Mouse (Mus musculus) layer of hippocampus, adult 8-10 months (tissue): ENCODE results near the gene Ell. TPM values are rescaled to one million over a fixed set of nuclear protein-coding genes. Genes with fewer than 3 reads are reported as not detected.

Source experiments
- DNase-seq, 2 experiments: peaks; one replicate each; pipeline ENCODE4 v3.0.0; 2022; ENCODE audit warnings: low spot score in 2 of 2
- total RNA-seq, 4 experiments: library from RNA; stranded (reverse); gene quantifications; 2 replicates each; pipeline ENCODE4 v1.2.4; 2022

The Ell gene
- total RNA-seq, 4 experiments from 2014 or later = 19.6 to 22.0 (median 20.8) TPM

- no peak for DNase-seq
Observed at GRCm38 (mm10) chr8:70638752-70639151, 99.5 kb downstream of the Ell start.

Other genes starting within 250 kb of the Ell start
- 10 to 100 TPM; 49.2 to 55.5 (median 54.6) TPM for gene Ddx49, start 237.0 kb upstream of the Ell start, total RNA-seq
- 100 to 1,000 TPM; 127 to 152 (median 135) TPM for gene Cope, start 236.9 kb upstream of the Ell start, total RNA-seq
- 100 to 1,000 TPM in 3 of 4 experiments, 10 to 100 TPM in 1; 99.3 to 118 (median 106) TPM for gene Cers1, start 223.7 kb upstream of the Ell start, total RNA-seq
- gene Gdf1, start 209.6 kb upstream of the Ell start, total RNA-seq = 10 to 100 TPM in 2 of 4 experiments, 1 to 10 TPM in 1, not detected in 1; 4.8 to 16.4 (median 11.3) TPM
- 10 to 100 TPM; 57.9 to 73.1 (median 65.4) TPM for gene Upf1, start 186.2 kb upstream of the Ell start, total RNA-seq
- 1 to 10 TPM in 1 of 4 experiments, under 1 TPM in 3; 0.31 to 1.4 (median 0.73) TPM for gene Comp, start 165.9 kb upstream of the Ell start, total RNA-seq
- 100 to 1,000 TPM; 154 to 203 (median 177) TPM for gene Crtc1, start 99.9 kb upstream of the Ell start, total RNA-seq
- 10 to 100 TPM; 48.4 to 56.6 (median 53.1) TPM for gene Klhl26, start 62.5 kb upstream of the Ell start, total RNA-seq
- gene Tmem59l, start 52.1 kb upstream of the Ell start, total RNA-seq = 100 to 1,000 TPM; 284 to 307 (median 293) TPM
- gene Crlf1, start 46.3 kb upstream of the Ell start, total RNA-seq = 10 to 100 TPM; 20.4 to 31.5 (median 30.1) TPM
- gene Rex1bd, start 32.7 kb upstream of the Ell start, total RNA-seq = 100 to 1,000 TPM in 2 of 4 experiments, 10 to 100 TPM in 2; 86.4 to 104 (median 97.3) TPM
- gene Uba52, start 28.7 kb upstream of the Ell start, total RNA-seq = 1,000 to 10,000 TPM in 2 of 4 experiments, 100 to 1,000 TPM in 2; 772 to 1,065 (median 933) TPM
- 100 to 1,000 TPM; 420 to 440 (median 425) TPM for gene Fkbp8, start 11.7 kb upstream of the Ell start, total RNA-seq
- gene Kxd1, start 11.5 kb upstream of the Ell start, total RNA-seq = 10 to 100 TPM; 36.7 to 46.9 (median 39.6) TPM
- 10 to 100 TPM; 42.8 to 55.9 (median 51.8) TPM for gene Isyna1, start 54.9 kb downstream of the Ell start, total RNA-seq
- 100 to 1,000 TPM; 196 to 262 (median 224) TPM for gene Ssbp4, start 69.4 kb downstream of the Ell start, total RNA-seq
- 1 to 10 TPM in 2 of 4 experiments, under 1 TPM in 2; 0.24 to 1.6 (median 1.1) TPM for gene Lrrc25, start 76.7 kb downstream of the Ell start, total RNA-seq
- gene Gdf15, start 93.0 kb downstream of the Ell start, total RNA-seq = not detected
- 10 to 100 TPM; 19.8 to 34.7 (median 23.3) TPM for gene Pgpep1, start 120.9 kb downstream of the Ell start, total RNA-seq
- gene Lsm4, start 133.8 kb downstream of the Ell start, total RNA-seq = 10 to 100 TPM; 57.1 to 66.2 (median 64.1) TPM
- 100 to 1,000 TPM; 149 to 190 (median 160) TPM for gene Jund, start 159.5 kb downstream of the Ell start, total RNA-seq
- gene Iqcn, start 164.0 kb downstream of the Ell start, total RNA-seq = under 1 TPM in 2 of 4 experiments, not detected in 2; 0.14 to 0.16 TPM
- not detected for gene Gm3336, start 179.1 kb downstream of the Ell start, total RNA-seq
- gene Pde4c, start 184.3 kb downstream of the Ell start, total RNA-seq = 1 to 10 TPM; 1.1 to 2.9 (median 1.5) TPM
- 100 to 1,000 TPM; 732 to 771 (median 756) TPM for gene Rab3a, start 215.2 kb downstream of the Ell start, total RNA-seq
- 10 to 100 TPM; 30.3 to 38.5 (median 31.7) TPM for gene Mpv17l2, start 221.5 kb downstream of the Ell start, total RNA-seq
- gene Pik3r2, start 237.3 kb downstream of the Ell start, total RNA-seq = 100 to 1,000 TPM; 145 to 157 (median 153) TPM